Mouse (Mus musculus) G1E (cell line): ENCODE results near the gene Rpl7l1.

Source experiments
- CTCF ChIP-seq: IDR thresholded peaks from 2 replicates; pipeline ENCODE4 v1.5.1; 2012; ENCODE audit warnings: low read depth, low read length, inconsistent platforms, mixed read lengths
- GATA1 ChIP-seq: IDR thresholded peaks from 2 replicates; pipeline ENCODE4 v1.6.1; 2012; ENCODE audit warnings: borderline replicate concordance, low read length, inconsistent platforms, mixed read lengths
- POLR2AphosphoS5 ChIP-seq: IDR thresholded peaks from 2 replicates; pipeline ENCODE4 v1.6.1; 2012; ENCODE audit warnings: low read depth, low read length, inconsistent platforms; ENCODE audit not compliant: insufficient replicate concordance

GRCm38 (mm10) chr17:46812442-46812841 lies 30.0 kb upstream of the Rpl7l1 start:
- TF ChIP-seq GATA1 (no peak), POLR2AphosphoS5 (no peak), CTCF (no peak)
